Mouse (Mus musculus) neural tube, embryonic 11.5 days (tissue): ENCODE measurements around the gene Bdkrb1. TPM values are rescaled to one million over a fixed set of nuclear protein-coding genes. Genes with fewer than 3 reads are reported as not detected.

Experiments used
- ATAC-seq: fragments of 200-750 bp; cut with Nextera tagmentation; 2 replicates; pipeline ENCODE4 v1.8.0; 2017; ENCODE audit warnings: moderate number of reproducible peaks, mild to moderate bottlenecking, moderate TSS enrichment, moderate library complexity; ENCODE audit not compliant: insufficient read depth, low FRiP score, low TSS enrichment
- DNase-seq: peaks from one replicate; pipeline ENCODE4 v3.0.0-alpha.2; 2015; ENCODE audit warnings: low spot score
- H3K27ac ChIP-seq: fragments of 300-500 bp; sonication (generic); 2 replicates; pipeline ENCODE4 v1.5.1; 2014; ENCODE audit warnings: low read depth, mild to moderate bottlenecking, low read length
- H3K27me3 ChIP-seq: fragments of 300-500 bp; sonication (generic); 2 replicates; pipeline ENCODE4 v1.6.1; 2014; ENCODE audit warnings: mild to moderate bottlenecking, low read length, mixed read lengths; ENCODE audit not compliant: control insufficient read depth, insufficient read depth
- H3K36me3 ChIP-seq: fragments of 300-500 bp; sonication (generic); 2 replicates; pipeline ENCODE4 v1.6.1; 2014; ENCODE audit warnings: mild to moderate bottlenecking, low read length, moderate library complexity, mixed read lengths; ENCODE audit not compliant: control insufficient read depth, insufficient read depth
- H3K4me1 ChIP-seq: fragments of 300-500 bp; sonication (generic); 2 replicates; pipeline ENCODE4 v1.6.1; 2014; ENCODE audit warnings: low read length, mixed read lengths; ENCODE audit not compliant: control insufficient read depth, insufficient read depth
- H3K4me2 ChIP-seq: fragments of 300-500 bp; sonication (generic); 2 replicates; pipeline ENCODE4 v1.6.1; 2014; ENCODE audit warnings: low read depth, mild to moderate bottlenecking, moderate library complexity
- H3K4me3 ChIP-seq: fragments of 300-500 bp; sonication (generic); 2 replicates; pipeline ENCODE4 v1.5.1; 2014; ENCODE audit warnings: low read depth, low read length
- H3K9ac ChIP-seq: fragments of 300-500 bp; sonication (generic); 2 replicates; pipeline ENCODE4 v1.6.1; 2014; ENCODE audit warnings: mild to moderate bottlenecking, low read length
- H3K9me3 ChIP-seq: fragments of 300-500 bp; sonication (generic); 2 replicates; pipeline ENCODE4 v1.6.1; 2016; ENCODE audit warnings: low read length; ENCODE audit not compliant: control insufficient read depth
- WGBS: fragments of 180-500 bp; shearing (Covaris S2); extraction: QIAGEN DNeasy Blood & Tissue Kit; methylation state at CpG from one replicate; pipeline ENCODE4 v1.1.7; 2014; 5-methylcytosine and 5-hydroxymethylcytosine counted together
- polyA plus RNA-seq: library from polyadenylated mRNA; unstranded; fragments of >200 nt; fragmentation: Nextera tagmentation; extraction: Ambion mirVana; gene quantifications from 2 replicates; pipeline ENCODE4 v1.2.1, GENCODE M21; 2014

Gene Bdkrb1
- polyA plus RNA-seq, 1 experiment from 2014 or later = 0.23 TPM

- 12% methylated on average over 25 of the region's 25 CpGs for WGBS
- DNase-seq (no peak), ATAC-seq (no peak)
- Histone ChIP-seq H3K4me1 (peaks cover 10% of the 10 kb centered on the region; the same call in 1 of the 2 replicates), H3K4me2 (peak overlapping the region; percentile 55), H3K27ac (no peak overlapping the region), H3K4me3 (peak overlapping the region; percentile 20), H3K27me3 (peaks cover 26% of the 10 kb centered on the region), H3K9ac (no peak overlapping the region; the same call in 1 of the 2 replicates), H3K36me3 (no peaks in the 10 kb centered on the region), H3K9me3 (no peaks in the 10 kb centered on the region)
Measured at GRCm38 (mm10) chr12:105563726-105564275, 39.1 kb upstream of the Bdkrb1 start.

- no peaks in the 10 kb centered on the region for H3K9me3 ChIP-seq
- H3K4me1 ChIP-seq = peaks cover 10% of the 10 kb centered on the region; the same call in 1 of the 2 replicates
- H3K27ac ChIP-seq = no peak overlapping the region
- H3K4me3 ChIP-seq = no peak overlapping the region
- no peak overlapping the region for H3K9ac ChIP-seq
- no peaks in the 10 kb centered on the region for H3K36me3 ChIP-seq
- DNase-seq (no peak), ATAC-seq (no peak)
- no peak overlapping the region for H3K4me2 ChIP-seq
- WGBS = 76% methylated on average over 5 of the region's 5 CpGs
- H3K27me3 ChIP-seq = peaks cover 26% of the 10 kb centered on the region
Measured at GRCm38 (mm10) chr12:105565221-105565620, 37.7 kb upstream of the Bdkrb1 start.

DNA sequence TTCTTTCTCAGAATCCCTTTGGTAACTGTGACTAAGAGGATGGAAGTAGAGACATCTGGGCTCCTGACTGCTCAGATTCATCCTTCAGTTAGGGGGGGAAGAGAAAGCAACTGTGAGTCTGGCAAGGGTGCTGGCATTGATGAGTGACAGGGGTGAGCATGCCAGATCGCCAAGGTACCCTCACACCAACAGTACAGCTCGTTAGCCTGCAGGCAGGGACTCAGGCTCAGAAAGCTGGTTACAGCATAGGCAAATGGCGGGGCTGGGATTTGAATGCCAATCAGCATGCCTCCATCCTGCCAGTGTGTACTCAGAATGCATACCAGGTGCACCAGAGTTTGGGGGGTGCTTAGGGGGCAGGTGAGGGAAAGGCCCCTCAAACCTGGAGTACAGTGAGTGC lies 31.0 kb upstream of the Bdkrb1 start:
- ATAC-seq = no peak
- WGBS = 73% methylated on average over 3 of the region's 3 CpGs

DNA sequence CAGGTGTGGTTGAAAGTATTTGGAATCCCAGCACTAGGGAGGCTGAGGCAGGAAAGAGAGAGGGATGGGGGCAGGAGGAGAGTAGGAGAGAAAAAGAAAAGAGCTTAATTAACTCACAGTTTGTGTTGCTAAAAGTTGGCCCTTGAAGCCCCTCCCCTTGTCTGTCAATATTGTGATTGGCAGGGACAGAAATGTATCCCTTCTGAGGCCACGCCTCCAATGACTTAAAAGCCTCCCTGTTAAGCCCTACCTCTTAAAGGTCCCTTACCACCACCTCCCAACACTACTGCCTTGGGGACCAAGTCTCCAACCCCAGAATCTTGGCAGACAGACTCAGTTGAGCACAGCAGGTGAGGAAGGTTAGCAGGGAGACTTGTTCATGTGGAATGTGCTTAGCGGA lies 30.3 kb upstream of the Bdkrb1 start:
- WGBS = 77% methylated on average over 2 of the region's 2 CpGs
- Histone ChIP-seq H3K4me1 (no peaks in the 10 kb centered on the region), H3K4me2 (no peak overlapping the region), H3K36me3 (no peaks in the 10 kb centered on the region), H3K4me3 (no peak overlapping the region), H3K27me3 (no peaks in the 10 kb centered on the region), H3K9ac (no peak overlapping the region), H3K27ac (no peak overlapping the region), H3K9me3 (no peaks in the 10 kb centered on the region)
- no peak for DNase-seq
- ATAC-seq = no peak

More for the DNA sequence above, 31.0 kb upstream of the Bdkrb1 start:
- H3K4me2 ChIP-seq = no peak overlapping the region
- H3K9me3 ChIP-seq = no peaks in the 10 kb centered on the region
- H3K27ac ChIP-seq = no peak overlapping the region
- no peak overlapping the region for H3K9ac ChIP-seq
- H3K36me3 ChIP-seq = no peaks in the 10 kb centered on the region
- H3K4me3 ChIP-seq = no peak overlapping the region
- no peak for DNase-seq
- no peaks in the 10 kb centered on the region for H3K27me3 ChIP-seq
- H3K4me1 ChIP-seq = no peaks in the 10 kb centered on the region

DNA sequence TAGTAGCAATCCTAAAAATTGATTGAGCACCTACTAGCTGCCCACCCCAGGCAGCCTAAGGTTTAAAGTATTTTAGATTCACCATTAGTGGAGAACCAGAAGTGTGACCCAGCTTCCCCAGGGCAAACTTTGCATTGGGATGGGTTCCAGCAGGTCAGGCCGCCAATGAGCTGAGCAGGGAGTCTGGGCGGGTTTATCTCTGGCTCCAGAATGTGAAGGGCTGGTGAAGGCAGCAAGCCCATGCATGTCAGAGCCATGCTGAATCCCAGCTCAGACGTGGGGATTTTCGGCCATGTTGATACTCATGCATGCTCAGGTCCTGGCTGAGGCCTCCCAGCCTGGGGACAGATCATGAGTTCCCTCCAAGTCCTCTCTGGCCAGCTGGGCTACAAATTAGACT lies 28.5 kb upstream of the Bdkrb1 start:
- ATAC-seq (no peak), DNase-seq (no peak)
- H3K9me3 ChIP-seq = no peaks in the 10 kb centered on the region
- no peaks in the 10 kb centered on the region for H3K27me3 ChIP-seq
- no peaks in the 10 kb centered on the region for H3K4me1 ChIP-seq
- H3K27ac ChIP-seq = no peak overlapping the region
- no peaks in the 10 kb centered on the region for H3K36me3 ChIP-seq
- no peak overlapping the region for H3K4me3 ChIP-seq
- WGBS = 85% methylated on average over 4 of the region's 4 CpGs
- no peak overlapping the region for H3K9ac ChIP-seq
- H3K4me2 ChIP-seq = no peak overlapping the region

- no peaks in the 10 kb centered on the region for H3K9me3 ChIP-seq
- no peaks in the 10 kb centered on the region for H3K27me3 ChIP-seq
- no peak overlapping the region for H3K4me2 ChIP-seq
- H3K4me1 ChIP-seq = 0 out of 2 replicates have a peak, but pooled peaks cover 3% of the 10 kb centered on the region
- no peak overlapping the region for H3K9ac ChIP-seq
- DNase-seq (no peak), ATAC-seq (no peak)
- H3K4me3 ChIP-seq = no peak overlapping the region
- H3K36me3 ChIP-seq = no peaks in the 10 kb centered on the region
- no peak overlapping the region for H3K27ac ChIP-seq
- 81% methylated on average over 17 of the region's 17 CpGs for WGBS
Measured at GRCm38 (mm10) chr12:105580490-105580889, 22.4 kb upstream of the Bdkrb1 start.

GRCm38 (mm10) chr12:105582486-105582885 lies 20.4 kb upstream of the Bdkrb1 start:
- H3K4me1 ChIP-seq = 0 out of 2 replicates have a peak, but pooled peaks cover 3% of the 10 kb centered on the region
- no peak overlapping the region for H3K9ac ChIP-seq
- H3K4me2 ChIP-seq = no peak overlapping the region
- no peak for DNase-seq
- 53% methylated on average over 9 of the region's 9 CpGs for WGBS
- H3K27me3 ChIP-seq = no peaks in the 10 kb centered on the region
- no peak for ATAC-seq
- no peaks in the 10 kb centered on the region for H3K9me3 ChIP-seq
- no peak overlapping the region for H3K4me3 ChIP-seq
- H3K36me3 ChIP-seq = no peaks in the 10 kb centered on the region
- no peak overlapping the region for H3K27ac ChIP-seq

GRCm38 (mm10) chr12:105583484-105583883 lies 19.4 kb upstream of the Bdkrb1 start:
- H3K27me3 ChIP-seq = no peaks in the 10 kb centered on the region
- H3K36me3 ChIP-seq = no peaks in the 10 kb centered on the region
- peak; percentile 57; the same call in 1 of the 2 replicates for ATAC-seq
- DNase-seq = no peak
- no peak overlapping the region for H3K4me3 ChIP-seq
- H3K4me1 ChIP-seq = 0 out of 2 replicates have a peak, but pooled peaks cover 3% of the 10 kb centered on the region
- no peak overlapping the region for H3K9ac ChIP-seq
- 16% methylated on average over 2 of the region's 2 CpGs for WGBS
- no peak overlapping the region for H3K27ac ChIP-seq
- H3K4me2 ChIP-seq = no peak overlapping the region
- no peaks in the 10 kb centered on the region for H3K9me3 ChIP-seq

- no peaks in the 10 kb centered on the region for H3K27me3 ChIP-seq
- ATAC-seq (0 out of 2 replicates have a peak, but pooled peaks have one; percentile 33), DNase-seq (peak; percentile 82)
- H3K4me1 ChIP-seq = 0 out of 2 replicates have a peak, but pooled peaks cover 3% of the 10 kb centered on the region
- no peak overlapping the region for H3K4me3 ChIP-seq
- H3K4me2 ChIP-seq = no peak overlapping the region
- H3K9ac ChIP-seq = no peak overlapping the region
- WGBS = 12% methylated on average over 12 of the region's 12 CpGs
- H3K27ac ChIP-seq = no peak overlapping the region
- H3K9me3 ChIP-seq = no peaks in the 10 kb centered on the region
- H3K36me3 ChIP-seq = no peaks in the 10 kb centered on the region
Measured at GRCm38 (mm10) chr12:105584851-105585250, 18.0 kb upstream of the Bdkrb1 start.
